Mouse (Mus musculus) ES-E14 (cell line): ENCODE data around the gene Spesp1. TPM values are rescaled to one million over a fixed set of nuclear protein-coding genes. Genes with fewer than 3 reads are reported as not detected.

ENCODE experiments used
- DNase-seq: peaks from one replicate; pipeline ENCODE4 v3.0.0-alpha.2; 2013; ENCODE audit warnings: low read depth, low spot score
- H3K27ac ChIP-seq: 2 replicates; pipeline ENCODE4 v1.5.1; 2012; ENCODE audit warnings: low read depth, mild to moderate bottlenecking, low read length, moderate library complexity, mixed read lengths; ENCODE audit not compliant: poor library complexity, insufficient read depth, severe bottlenecking
- H3K36me3 ChIP-seq: 2 replicates; pipeline ENCODE4 v1.6.1; 2012; ENCODE audit warnings: mild to moderate bottlenecking, low read length, moderate library complexity, mixed read lengths; ENCODE audit not compliant: control insufficient read depth, poor library complexity, insufficient read depth, severe bottlenecking
- H3K4me1 ChIP-seq, 2 experiments: fragments of 150-350 bp in 1 of 2; sonication (generic) in 1 of 2; 2 replicates each; pipeline ENCODE4 v1.6.1; 2012; ENCODE audit warnings: low read length in 2 of 2, mild to moderate bottlenecking in 1 of 2, mixed read lengths in 1 of 2; ENCODE audit not compliant: control insufficient read depth in 2 of 2, insufficient read depth in 2 of 2, poor library complexity in 1 of 2
- H3K4me3 ChIP-seq, 2 experiments: fragments of 150-350 bp in 1 of 2; sonication (generic) in 1 of 2; 2 replicates each; pipeline ENCODE4 v1.5.1; 2012; ENCODE audit warnings: low read length in 2 of 2, low read depth in 1 of 2, mild to moderate bottlenecking in 1 of 2, mixed read lengths in 1 of 2; ENCODE audit not compliant: insufficient read depth in 1 of 2, poor library complexity in 1 of 2, severe bottlenecking in 1 of 2
- H3K9ac ChIP-seq: 2 replicates; pipeline ENCODE4 v1.6.1; 2012; ENCODE audit warnings: low read depth, mild to moderate bottlenecking, low read length, mixed read lengths; ENCODE audit not compliant: poor library complexity, insufficient read depth, severe bottlenecking
- H3K9me3 ChIP-seq: fragments of 150-350 bp; sonication (generic); 2 replicates; pipeline ENCODE4 v1.6.1; 2012; ENCODE audit warnings: low read depth, mild to moderate bottlenecking, low read length; ENCODE audit not compliant: control insufficient read depth, insufficient read depth
- CHD2 ChIP-seq: IDR thresholded peaks from 2 replicates; pipeline ENCODE4 v1.6.1; 2014; ENCODE audit warnings: mild to moderate bottlenecking, low read depth, low read length, inconsistent platforms
- HCFC1 ChIP-seq: IDR thresholded peaks from 2 replicates; pipeline ENCODE4 v1.6.1; 2012; ENCODE audit warnings: low read length, inconsistent platforms, borderline replicate concordance; ENCODE audit not compliant: insufficient read depth
- MAFK ChIP-seq: IDR thresholded peaks from 2 replicates; pipeline ENCODE4 v1.6.1; 2014; ENCODE audit warnings: mild to moderate bottlenecking, low read depth, low read length, inconsistent platforms; ENCODE audit not compliant: insufficient read depth
- ZC3H11A ChIP-seq: IDR thresholded peaks from 2 replicates; pipeline ENCODE4 v1.6.1; 2012; ENCODE audit warnings: low read depth, mild to moderate bottlenecking, inconsistent platforms, low read length, borderline replicate concordance
- ZNF384 ChIP-seq: IDR thresholded peaks from 2 replicates; pipeline ENCODE4 v1.6.1; 2012; ENCODE audit warnings: low read depth, low read length, inconsistent platforms
- in situ Hi-C, 2 experiments: fragments of 600-800 bp; cut with MboI; formaldehyde crosslinking; loops; one replicate each; pipeline ENCODE4 v1.15.1; 2025; ENCODE audit warnings: low sequenced_read_pairs in 2 of 2, inconsistent platforms in 1 of 2; ENCODE audit not compliant: unreplicated experiment in 2 of 2
- total RNA-seq: library from RNA; depleted of rRNA; stranded (reverse); fragments of 300-350 nt; gene quantifications from 2 replicates; pipeline ENCODE4 v1.2.3, GENCODE M21; 2012

Gene Spesp1
- total RNA-seq, 1 experiment = 2.1 TPM

GRCm38 (mm10) chr9:62245612-62246379 is 36.2 kb downstream of the Spesp1 start:
- H3K9ac ChIP-seq = no peak overlapping the region
- in situ Hi-C loops = loop anchor here in 1 of 2 experiments (10.0 to 25.0 kb wide), 2 partner anchors 201 to 283 kb away; no protein-coding TSS in a partner anchor
- H3K4me3 ChIP-seq = no peak overlapping the region
- TF ChIP-seq MAFK (no peak), CHD2 (no peak), ZC3H11A (no peak), ZNF384 (no peak), HCFC1 (no peak)
- H3K27ac ChIP-seq = no peak overlapping the region
- no peaks in the 10 kb centered on the region for H3K36me3 ChIP-seq
- H3K4me1 ChIP-seq = no peaks in the 10 kb centered on the region; a peak in 1 of 4 replicates
- no peak for DNase-seq
- H3K9me3 ChIP-seq = no peaks in the 10 kb centered on the region

GRCm38 (mm10) chr9:62244612-62245010 is 37.4 kb downstream of the Spesp1 start:
- no peak overlapping the region for H3K27ac ChIP-seq
- TF ChIP-seq ZNF384 = no peak
- no peak for TF ChIP-seq ZC3H11A
- TF ChIP-seq HCFC1 = no peak
- TF ChIP-seq CHD2 = no peak
- no peak for TF ChIP-seq MAFK
- no peak overlapping the region for H3K9ac ChIP-seq
- in situ Hi-C loops = loop anchor here in 1 of 2 experiments (10.0 to 25.0 kb wide), 2 partner anchors 200 to 282 kb away; no protein-coding TSS in a partner anchor
- no peaks in the 10 kb centered on the region for H3K36me3 ChIP-seq
- DNase-seq = no peak
- H3K4me1 ChIP-seq = no peaks in the 10 kb centered on the region; a peak in 1 of 4 replicates
- no peaks in the 10 kb centered on the region for H3K9me3 ChIP-seq
- H3K4me3 ChIP-seq = no peak overlapping the region

GRCm38 (mm10) chr9:62243991-62244611 is 37.9 kb downstream of the Spesp1 start:
- Histone ChIP-seq H3K9me3 (no peaks in the 10 kb centered on the region), H3K36me3 (no peaks in the 10 kb centered on the region), H3K27ac (no peak overlapping the region), H3K4me1 (no peaks in the 10 kb centered on the region; a peak in 1 of 4 replicates), H3K9ac (no peak overlapping the region), H3K4me3 (no peak overlapping the region)
- in situ Hi-C loops = loop anchor here in 1 of 2 experiments (10.0 to 25.0 kb wide), 2 partner anchors 199 to 282 kb away; no protein-coding TSS in a partner anchor
- TF ChIP-seq MAFK (no peak), ZC3H11A (peak; percentile 85; the same call in 1 of the 2 replicates), HCFC1 (no peak)
- peak; percentile 86 for DNase-seq

- Histone ChIP-seq H3K4me1 (no peaks in the 10 kb centered on the region; a peak in 1 of 4 replicates), H3K36me3 (no peaks in the 10 kb centered on the region), H3K9ac (no peak overlapping the region), H3K27ac (no peak overlapping the region), H3K9me3 (no peaks in the 10 kb centered on the region), H3K4me3 (no peak overlapping the region)
- DNase-seq = no peak
- TF ChIP-seq ZC3H11A (no peak), MAFK (no peak), ZNF384 (no peak), CHD2 (no peak)
- in situ Hi-C loops = loop anchor here in 1 of 2 experiments (10.0 to 25.0 kb wide), 2 partner anchors 195 to 278 kb away; no protein-coding TSS in a partner anchor
Observed at GRCm38 (mm10) chr9:62240036-62240435, 42.0 kb downstream of the Spesp1 start.
